Mouse (Mus musculus): ENCODE measurements around the gene Mdm2.

- TF ChIP-seq CTCF (IDR thresholded peaks at IDR 0.05; ENCODE audit: borderline replicate concordance, control insufficient read depth, extremely low read depth, insufficient read depth, low read length, poor library complexity) (no peak), POLR2A (IDR thresholded peaks at IDR 0.05; ENCODE audit: control insufficient read depth, extremely low read depth, insufficient read depth, low read length, poor library complexity) (no peak)
Measured at GRCm38 (mm10) chr10:117739648-117739948, 29.0 kb upstream of the Mdm2 start.

Measured in thymus, adult 2 months (tissue).